Mouse (Mus musculus): ENCODE measurements around the gene E2f8. TPM values are rescaled to one million over a fixed set of nuclear protein-coding genes. Genes with fewer than 3 reads are reported as not detected.

E2f8 gene
- 22.6 and 24.7 TPM in 2 replicates for polyA plus RNA-seq (2015; fragmentation: Nextera tagmentation; extraction: Ambion mirVana)

DNA sequence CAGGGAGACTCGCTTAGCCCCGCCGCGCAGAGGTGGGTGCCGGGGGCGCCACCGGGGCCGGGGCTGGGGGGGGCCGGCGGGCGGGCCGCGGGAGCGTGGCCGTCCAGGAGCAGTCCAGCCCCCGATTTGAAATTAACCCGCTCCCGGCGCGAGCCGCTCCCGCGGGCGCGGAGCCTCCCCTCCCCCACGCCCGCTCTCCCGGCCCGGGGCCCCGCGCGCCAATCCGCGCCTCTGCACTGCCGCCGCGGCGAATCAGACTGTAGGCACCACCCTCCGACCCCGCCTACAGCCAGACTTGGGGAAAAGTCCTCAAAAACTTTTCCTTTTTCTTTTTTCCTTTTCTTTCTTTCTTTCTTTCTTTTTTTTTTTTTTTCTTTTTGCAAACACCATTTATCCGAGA lies at the start of gene E2f8:
Gene E2f8, minus strand, starts transcription at position 111 of the 400 bp plus-strand sequence.
- ATAC-seq (ENCODE audit: insufficient read depth, low FRiP score, low read depth) = peak; percentile 73
- peak within 1 kb of the TSS; percentile 92 for H3K27ac ChIP-seq
- no peaks in the 10 kb centered on the region for H3K27me3 ChIP-seq (replicated peaks)
- peak within 1 kb of the TSS; percentile 76 for H3K4me3 ChIP-seq (replicated peaks)
- H3K36me3 ChIP-seq = no peaks in the 10 kb centered on the region
- H3K4me2 ChIP-seq = peak within 1 kb of the TSS; percentile 92
- WGBS = under 1% methylated on average over 17 of the region's 41 CpGs
- no peaks in the 10 kb centered on the region for H3K9me3 ChIP-seq
- peaks cover 21% of the 10 kb centered on the region for H3K4me1 ChIP-seq
- peak within 1 kb of the TSS; percentile 89 for H3K9ac ChIP-seq

DNA sequence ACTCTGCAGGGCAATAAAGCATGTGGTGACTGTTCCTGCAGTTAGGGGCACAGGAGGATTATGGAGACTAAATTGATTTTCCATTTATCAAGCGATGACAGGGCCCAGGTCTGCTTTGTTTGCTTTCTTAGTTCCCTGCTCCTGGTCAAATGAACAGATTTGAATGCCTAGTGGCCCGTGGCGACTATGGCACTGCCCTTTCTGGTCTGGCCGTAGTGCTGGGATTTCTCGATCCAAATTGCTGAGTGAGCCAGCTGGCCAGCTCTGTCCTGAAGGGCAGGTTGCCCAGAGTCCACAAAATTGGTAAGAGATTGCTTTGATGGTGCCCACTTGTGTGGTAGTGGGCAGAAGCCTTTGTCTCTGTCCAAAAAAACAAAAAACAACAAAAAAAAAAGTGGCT lies 49.0 kb upstream of the E2f8 start:
- H3K4me2 ChIP-seq = no peak overlapping the region
- no peaks in the 10 kb centered on the region for H3K27me3 ChIP-seq (replicated peaks)
- H3K27ac ChIP-seq = no peak overlapping the region
- no peak overlapping the region for H3K9ac ChIP-seq
- H3K4me3 ChIP-seq (replicated peaks) = no peak overlapping the region
- 0 out of 2 replicates have a peak, but pooled peaks cover 2% of the 10 kb centered on the region for H3K4me1 ChIP-seq
- ATAC-seq (ENCODE audit: insufficient read depth, low FRiP score, low read depth) = no peak
- 51% methylated on average over 5 of the region's 5 CpGs for WGBS
- no peaks in the 10 kb centered on the region for H3K36me3 ChIP-seq
- no peaks in the 10 kb centered on the region for H3K9me3 ChIP-seq

DNA sequence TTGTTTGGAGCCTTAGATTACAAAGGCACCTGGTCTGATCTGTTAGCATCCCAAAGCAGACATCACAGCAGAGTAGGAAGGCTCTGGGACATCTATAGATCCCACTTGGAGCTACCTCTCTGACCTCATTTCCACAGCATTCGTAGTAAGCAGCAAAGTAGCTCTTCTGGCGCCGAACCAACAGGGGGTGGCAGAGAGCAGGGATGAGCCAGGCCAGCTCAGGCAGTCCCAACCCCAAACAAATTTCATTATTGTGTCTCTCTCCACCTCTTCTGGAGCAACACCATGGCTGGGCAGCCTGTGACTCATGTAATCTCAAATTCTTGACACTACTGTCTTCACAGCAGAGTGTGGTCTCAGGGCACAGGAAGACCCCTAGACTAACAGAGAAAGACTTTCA lies 47.0 kb upstream of the E2f8 start:
- Histone ChIP-seq H3K4me1 (0 out of 2 replicates have a peak, but pooled peaks cover 2% of the 10 kb centered on the region), H3K4me3 (replicated peaks) (no peak overlapping the region), H3K36me3 (no peaks in the 10 kb centered on the region), H3K9ac (no peak overlapping the region), H3K4me2 (no peak overlapping the region), H3K9me3 (no peaks in the 10 kb centered on the region), H3K27me3 (replicated peaks) (no peaks in the 10 kb centered on the region), H3K27ac (no peak overlapping the region)
- ATAC-seq (ENCODE audit: insufficient read depth, low FRiP score, low read depth) = no peak
- WGBS = 15% methylated on average over 3 of the region's 3 CpGs

DNA sequence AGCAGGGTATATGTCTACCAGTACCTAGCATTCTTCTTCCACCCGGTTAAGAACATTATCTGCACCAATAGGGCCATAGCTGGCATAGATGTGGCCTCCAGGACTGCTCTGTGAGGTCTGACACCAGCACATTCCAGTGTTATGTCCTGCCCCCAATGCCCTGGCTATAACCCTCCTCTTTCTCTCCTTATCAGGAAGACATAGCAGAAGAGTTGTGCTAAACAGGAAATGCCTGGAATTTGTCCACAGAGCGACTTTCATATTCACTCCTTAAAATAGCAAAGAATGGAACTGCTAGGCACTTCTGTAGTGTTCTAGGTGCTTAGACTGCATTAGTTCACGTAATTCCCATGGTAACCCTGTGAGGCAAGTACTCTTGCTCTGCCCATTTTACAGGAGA lies 43.8 kb upstream of the E2f8 start:
- Histone ChIP-seq H3K9me3 (no peaks in the 10 kb centered on the region), H3K27me3 (replicated peaks) (no peaks in the 10 kb centered on the region), H3K4me3 (replicated peaks) (no peak overlapping the region), H3K4me2 (no peak overlapping the region), H3K4me1 (no peaks in the 10 kb centered on the region), H3K27ac (no peak overlapping the region), H3K9ac (no peak overlapping the region), H3K36me3 (no peaks in the 10 kb centered on the region)
- no peak; the same call in 1 of the 2 replicates for ATAC-seq (ENCODE audit: insufficient read depth, low FRiP score, low read depth)
- WGBS = 79% methylated on average over 3 of the region's 3 CpGs

DNA sequence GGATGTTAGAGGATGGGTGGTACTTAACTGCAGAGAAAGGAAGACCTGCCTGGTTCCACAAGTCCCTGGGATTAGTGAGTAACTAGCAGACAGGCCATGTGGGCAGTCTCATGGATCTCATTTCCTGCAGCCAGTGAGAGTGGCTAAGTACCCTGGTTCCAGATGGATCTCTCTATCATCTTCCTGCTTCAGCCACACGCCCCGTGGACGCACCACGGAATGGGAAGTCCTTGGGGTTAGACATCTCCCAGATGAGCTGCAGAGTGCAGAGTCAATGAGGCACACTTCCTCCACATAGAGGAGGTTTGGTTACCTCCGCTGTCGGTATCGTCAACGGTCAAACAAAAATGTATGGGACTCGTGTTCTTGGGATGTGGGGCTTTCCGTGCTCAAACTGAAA lies 42.2 kb upstream of the E2f8 start:
- H3K4me2 ChIP-seq = no peak overlapping the region

DNA sequence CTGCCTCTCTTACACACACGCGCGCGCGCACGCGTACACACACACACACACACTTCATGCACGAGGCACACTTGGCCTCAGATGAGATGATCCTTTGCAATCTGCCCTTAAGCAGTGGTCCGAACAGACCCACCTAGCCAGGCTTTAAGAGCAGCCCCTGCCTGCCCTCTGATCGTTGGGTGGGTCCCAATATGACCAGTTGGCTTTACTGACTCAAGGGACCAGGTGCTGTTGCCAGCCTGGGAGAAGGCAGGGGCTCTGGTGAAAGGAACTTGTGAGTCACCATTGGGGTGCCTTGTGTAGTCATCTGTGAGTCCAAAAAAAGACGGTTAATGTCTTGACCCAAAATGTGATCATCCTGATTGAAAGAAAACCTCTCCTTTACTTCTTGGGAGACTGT lies 37.0 kb upstream of the E2f8 start:
- H3K27me3 ChIP-seq (replicated peaks) = no peaks in the 10 kb centered on the region
- 45% methylated on average over 11 of the region's 11 CpGs for WGBS
- no peak overlapping the region for H3K9ac ChIP-seq
- H3K36me3 ChIP-seq = no peaks in the 10 kb centered on the region
- no peak overlapping the region for H3K4me3 ChIP-seq (replicated peaks)
- H3K4me1 ChIP-seq = no peaks in the 10 kb centered on the region
- H3K4me2 ChIP-seq = no peak overlapping the region
- ATAC-seq (ENCODE audit: insufficient read depth, low FRiP score, low read depth) = no peak
- no peak overlapping the region for H3K27ac ChIP-seq
- H3K9me3 ChIP-seq = no peaks in the 10 kb centered on the region

More for the DNA sequence above, 42.2 kb upstream of the E2f8 start:
- Histone ChIP-seq H3K9me3 (no peaks in the 10 kb centered on the region), H3K27ac (no peak overlapping the region), H3K4me1 (no peaks in the 10 kb centered on the region), H3K36me3 (no peaks in the 10 kb centered on the region), H3K4me3 (replicated peaks) (no peak overlapping the region), H3K27me3 (replicated peaks) (no peaks in the 10 kb centered on the region), H3K9ac (no peak overlapping the region)
- no peak for ATAC-seq (ENCODE audit: insufficient read depth, low FRiP score, low read depth)
- WGBS = 60% methylated on average over 10 of the region's 10 CpGs

DNA sequence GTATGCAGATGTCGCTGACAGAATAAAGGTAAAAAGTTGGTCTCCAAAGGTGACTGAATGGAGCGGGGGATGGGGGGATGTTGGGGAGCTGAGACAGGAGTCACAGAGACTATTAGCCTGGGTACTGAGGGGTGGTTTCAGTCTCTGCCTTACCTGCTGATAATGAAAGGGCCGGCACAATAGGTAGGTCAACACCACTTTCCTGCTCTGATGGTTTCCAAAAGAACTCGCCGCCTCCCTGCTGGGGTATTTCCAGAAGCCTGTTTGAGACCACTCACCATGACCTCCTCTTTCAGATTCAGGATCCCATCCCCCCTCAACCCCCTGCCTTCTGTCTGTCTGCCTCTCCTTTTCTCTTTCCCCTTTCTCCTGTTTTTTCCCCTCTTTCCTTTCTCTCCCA lies 36.6 kb upstream of the E2f8 start:
- no peak for ATAC-seq (ENCODE audit: insufficient read depth, low FRiP score, low read depth)
- 36% methylated on average over 5 of the region's 5 CpGs for WGBS
- Histone ChIP-seq H3K4me2 (no peak overlapping the region), H3K36me3 (no peaks in the 10 kb centered on the region), H3K27me3 (replicated peaks) (no peaks in the 10 kb centered on the region), H3K4me3 (replicated peaks) (no peak overlapping the region), H3K9ac (no peak overlapping the region), H3K4me1 (no peaks in the 10 kb centered on the region), H3K9me3 (no peaks in the 10 kb centered on the region), H3K27ac (no peak overlapping the region)

DNA sequence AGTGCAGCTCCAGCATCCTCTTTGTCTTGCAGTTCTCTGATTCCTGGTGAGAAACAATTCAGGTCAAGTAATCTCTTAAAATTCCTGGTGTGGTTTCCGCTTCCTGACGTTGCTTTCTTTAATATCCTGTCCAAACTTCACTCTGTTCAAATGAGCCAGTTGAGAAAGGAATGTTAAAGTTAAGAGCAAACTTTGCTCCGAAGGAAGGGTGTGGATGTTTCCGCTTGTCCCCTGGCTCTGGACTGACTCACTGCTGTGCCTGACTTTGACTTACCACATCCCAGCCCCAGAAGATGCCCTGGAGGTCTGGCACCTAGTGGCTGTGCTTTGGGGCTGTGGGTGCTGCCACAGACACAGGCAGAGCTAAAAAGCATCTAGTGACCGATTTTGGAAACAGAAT lies 36.1 kb upstream of the E2f8 start:
- 22% methylated on average over 5 of the region's 5 CpGs for WGBS

DNA sequence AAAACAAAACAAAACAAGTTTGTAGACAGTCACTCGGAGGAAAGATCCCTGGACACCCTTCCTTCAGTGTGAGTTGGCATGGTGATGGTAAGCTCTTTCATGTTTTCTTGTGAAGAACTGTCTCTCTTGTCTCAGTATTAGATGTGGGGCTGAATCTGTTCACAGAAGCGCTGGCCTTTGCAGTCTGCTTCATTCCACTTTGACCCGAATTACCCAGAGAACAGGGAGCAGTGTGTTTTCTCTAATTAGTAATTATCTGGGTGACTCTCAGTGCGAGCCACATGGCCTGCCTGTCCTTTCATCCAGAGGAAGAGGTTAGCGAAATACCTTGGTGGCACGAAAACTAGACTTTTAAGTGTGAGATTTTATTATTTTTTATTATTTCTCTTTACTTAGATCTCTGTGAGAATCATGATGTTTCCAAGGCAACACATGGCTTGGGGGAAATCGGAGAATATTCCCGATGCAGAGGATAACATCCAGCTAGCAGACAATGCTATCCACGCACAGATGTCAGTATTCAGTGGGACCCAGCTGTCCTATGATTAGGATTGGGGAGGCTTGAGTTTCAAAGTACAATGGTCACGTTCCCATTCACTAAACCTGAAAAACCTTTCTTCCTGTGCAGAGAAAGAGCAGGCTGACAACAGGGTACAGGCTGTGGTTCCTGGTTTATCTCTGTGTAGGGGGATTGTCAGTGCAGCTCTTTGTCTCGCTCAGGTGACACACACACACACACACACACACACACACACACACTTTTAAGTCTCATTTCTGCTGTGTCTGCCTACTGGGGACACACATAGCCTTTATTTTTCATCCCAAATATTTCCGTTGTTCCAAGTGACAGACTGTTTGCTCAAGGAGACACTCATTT lies 33.5 kb upstream of the E2f8 start:
- no peaks in the 10 kb centered on the region for H3K27me3 ChIP-seq (replicated peaks)
- H3K4me2 ChIP-seq = no peak overlapping the region
- ATAC-seq (ENCODE audit: insufficient read depth, low FRiP score, low read depth) = no peak
- 64% methylated on average over 12 of the region's 12 CpGs for WGBS
- H3K4me3 ChIP-seq (replicated peaks) = no peak overlapping the region
- H3K9ac ChIP-seq = no peak overlapping the region
- H3K4me1 ChIP-seq = no peaks in the 10 kb centered on the region
- no peaks in the 10 kb centered on the region for H3K36me3 ChIP-seq
- H3K9me3 ChIP-seq = no peaks in the 10 kb centered on the region
- H3K27ac ChIP-seq = no peak overlapping the region

More for the DNA sequence above, 36.1 kb upstream of the E2f8 start:
- Histone ChIP-seq H3K4me2 (no peak overlapping the region), H3K9me3 (no peaks in the 10 kb centered on the region), H3K4me3 (replicated peaks) (no peak overlapping the region), H3K27ac (no peak overlapping the region), H3K9ac (no peak overlapping the region), H3K4me1 (no peaks in the 10 kb centered on the region), H3K36me3 (no peaks in the 10 kb centered on the region), H3K27me3 (replicated peaks) (no peaks in the 10 kb centered on the region)
- no peak for ATAC-seq (ENCODE audit: insufficient read depth, low FRiP score, low read depth)

DNA sequence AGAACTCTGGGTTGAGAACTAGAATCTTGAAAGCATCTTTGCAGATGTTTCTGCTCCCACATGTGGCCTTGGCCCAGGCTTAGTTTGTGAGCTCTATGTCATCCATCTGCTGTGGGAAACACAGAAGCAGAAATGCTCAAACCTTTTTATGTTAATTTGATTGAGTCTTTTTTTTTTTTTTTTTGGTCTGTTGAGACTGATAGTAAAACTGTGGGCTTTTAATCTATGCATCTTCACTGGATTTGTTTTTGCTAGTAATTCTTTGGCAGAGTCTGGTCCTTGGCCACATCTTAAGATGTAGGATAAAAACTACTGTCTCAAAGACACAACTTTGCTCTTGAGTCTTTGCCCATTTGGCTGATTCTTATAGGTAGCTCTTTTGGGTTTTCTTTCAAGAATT lies 29.8 kb upstream of the E2f8 start:
- ATAC-seq (ENCODE audit: insufficient read depth, low FRiP score, low read depth) = no peak
- Histone ChIP-seq H3K36me3 (no peaks in the 10 kb centered on the region), H3K4me2 (no peak overlapping the region), H3K9ac (no peak overlapping the region), H3K27ac (no peak overlapping the region), H3K27me3 (replicated peaks) (no peaks in the 10 kb centered on the region), H3K9me3 (no peaks in the 10 kb centered on the region), H3K4me3 (replicated peaks) (no peak overlapping the region), H3K4me1 (no peaks in the 10 kb centered on the region)

DNA sequence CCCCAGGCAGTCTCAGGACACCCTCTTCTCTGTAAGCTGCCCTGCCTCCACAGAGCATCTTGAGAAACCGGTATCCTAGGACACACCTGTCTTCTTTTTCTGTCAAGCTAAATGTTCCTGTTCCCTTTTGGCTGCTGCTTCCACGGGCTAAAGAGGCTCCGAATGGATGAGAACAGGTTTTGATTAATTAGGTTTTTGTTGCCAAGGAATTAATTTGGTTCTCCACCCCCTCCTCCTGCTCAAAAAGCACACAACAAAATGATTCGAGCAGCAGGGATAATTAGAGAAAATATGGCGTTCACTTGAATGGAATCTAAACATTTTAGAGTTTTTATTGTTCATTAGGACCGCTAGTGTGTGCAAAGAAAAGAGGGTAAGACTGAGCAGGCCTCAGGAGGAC lies 28.9 kb upstream of the E2f8 start:
- Histone ChIP-seq H3K4me2 (no peak overlapping the region), H3K36me3 (no peaks in the 10 kb centered on the region), H3K4me3 (replicated peaks) (no peak overlapping the region), H3K27me3 (replicated peaks) (no peaks in the 10 kb centered on the region), H3K9ac (no peak overlapping the region), H3K9me3 (no peaks in the 10 kb centered on the region), H3K4me1 (no peaks in the 10 kb centered on the region), H3K27ac (no peak overlapping the region)
- ATAC-seq (ENCODE audit: insufficient read depth, low FRiP score, low read depth) = no peak
- WGBS = 69% methylated on average over 6 of the region's 6 CpGs

DNA sequence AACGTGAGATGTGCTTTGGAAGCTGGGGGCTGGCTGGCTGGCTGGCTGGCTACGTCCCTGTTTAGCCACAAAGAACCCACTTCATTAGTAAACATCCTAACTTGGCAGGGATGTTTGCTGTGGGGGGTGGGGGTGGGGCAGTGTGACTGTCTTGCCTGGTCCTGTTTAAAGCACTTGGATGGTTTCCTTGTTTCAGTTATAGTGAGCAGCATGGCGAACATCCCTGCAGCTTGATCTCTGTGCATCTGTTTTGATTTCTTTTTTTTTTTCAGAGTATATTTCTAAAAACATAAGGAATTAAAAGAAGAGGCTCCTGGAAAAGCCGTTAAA lies 27.9 kb upstream of the E2f8 start:
- H3K36me3 ChIP-seq = no peaks in the 10 kb centered on the region
- H3K4me3 ChIP-seq (replicated peaks) = no peak overlapping the region
- H3K4me1 ChIP-seq = no peaks in the 10 kb centered on the region
- H3K9me3 ChIP-seq = no peaks in the 10 kb centered on the region
- H3K9ac ChIP-seq = no peak overlapping the region
- H3K27ac ChIP-seq = 0 out of 2 replicates have a peak overlapping the region, but pooled peaks have one; percentile 40
- ATAC-seq (ENCODE audit: insufficient read depth, low FRiP score, low read depth) = no peak
- no peaks in the 10 kb centered on the region for H3K27me3 ChIP-seq (replicated peaks)
- H3K4me2 ChIP-seq = no peak overlapping the region
- 53% methylated on average over 4 of the region's 4 CpGs for WGBS

Measured in stomach, embryonic 15.5 days (tissue).